ENCODE assay signal across 7 mouse cellular contexts in the genomic region with DNA sequence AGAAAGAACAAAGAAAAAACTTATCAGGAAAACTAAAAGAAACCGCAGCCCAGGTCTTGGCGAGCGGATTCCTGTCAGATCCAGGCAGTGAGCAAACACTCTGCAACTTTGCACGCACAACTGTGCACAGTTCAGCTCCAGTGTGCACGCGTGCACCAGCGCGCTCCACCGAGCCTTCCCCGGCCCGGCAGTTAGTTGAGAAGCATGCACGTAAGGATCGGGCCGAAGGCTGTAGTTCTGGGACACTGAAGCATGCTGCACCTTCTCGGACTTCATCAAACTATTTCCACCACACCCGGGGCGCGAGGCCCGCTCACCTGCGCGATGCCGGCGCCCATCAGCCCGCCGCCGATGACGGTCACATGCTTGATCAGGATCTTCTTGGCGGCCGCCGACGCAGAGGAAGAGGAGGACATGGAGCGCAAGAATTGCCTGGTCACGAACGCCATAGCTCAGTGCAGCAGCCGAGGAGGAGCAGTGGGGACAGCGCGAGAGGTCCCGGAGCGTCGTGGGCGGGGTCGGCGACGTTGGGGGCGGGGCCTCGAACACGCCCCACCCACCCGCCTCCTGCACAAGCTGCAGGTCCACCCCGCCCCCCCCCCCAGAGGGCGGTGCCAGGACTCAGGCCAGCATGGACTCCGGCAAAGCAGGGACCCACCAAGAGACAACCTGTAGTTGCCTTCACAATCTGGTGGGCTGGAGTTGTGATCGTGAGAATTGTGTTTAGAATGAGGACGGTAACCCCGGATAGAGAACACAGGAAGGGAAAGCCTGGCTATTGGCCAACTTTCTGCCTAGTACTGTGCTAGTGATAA. TPM values are rescaled to one million over a fixed set of nuclear protein-coding genes. Genes with fewer than 3 reads are reported as not detected.
DNase-seq lines count a peak whose midpoint lies in the region; ATAC-seq lines count a peak whose summit lies in the region.

A gene (minus strand): TSS at position 543 of the 815 bp plus-strand sequence.

- peak; percentile 82 to 84 for DNase-seq in adrenal gland, adult 18-20 months (ENCODE audit: low spot score in 2 of 2)
- DNase-seq in embryo, embryonic 11 days = peak; percentile 91
- DNase-seq in gastrocnemius, postnatal 36 days = peak; percentile 80 to 83
- peak; percentile 73 to 77 for DNase-seq in left cerebral cortex, postnatal 25 days (ENCODE audit: low spot score in 2 of 2)
- DNase-seq in midbrain, embryonic 10.5 days (ENCODE audit: low spot score) = peak; percentile 89
- DNase-seq in right cerebral cortex, postnatal 4 days = peak; percentile 72

- peak within 1 kb of the TSS; percentile 64 for H3K4me3 ChIP-seq in intestine, embryonic 15.5 days (replicated peaks)
- H3K4me3 ChIP-seq in midbrain, embryonic 10.5 days = peak within 1 kb of the TSS; percentile 76

- peak within 1 kb of the TSS; percentile 84 for H3K27ac ChIP-seq in intestine, embryonic 15.5 days
- peak within 1 kb of the TSS; percentile 85 for H3K27ac ChIP-seq in midbrain, embryonic 10.5 days (replicated peaks)

- H3K27me3 ChIP-seq in intestine, embryonic 15.5 days (replicated peaks) = no peaks in the 10 kb centered on the region
- H3K27me3 ChIP-seq in midbrain, embryonic 10.5 days (ENCODE audit: low read depth, poor library complexity, severe bottlenecking) = peaks cover 44% of the 10 kb centered on the region

- H3K9me3 ChIP-seq in intestine, embryonic 15.5 days = no peaks in the 10 kb centered on the region
- H3K9me3 ChIP-seq in midbrain, embryonic 10.5 days (replicated peaks) = no peaks in the 10 kb centered on the region

- H3K9ac ChIP-seq in intestine, embryonic 15.5 days = peak within 1 kb of the TSS; percentile 62

- peak; percentile 91 for ATAC-seq in intestine, embryonic 15.5 days

- intact Hi-C loops in gastrocnemius, postnatal 36 days (cut with DNase I) = no loop called here
- intact Hi-C loops in left cerebral cortex, postnatal 25 days (cut with DNase I) = no loop called here

- WGBS in intestine, embryonic 15.5 days = under 1% methylated on average over 54 of the region's 54 CpGs
- under 1% methylated on average over 54 of the region's 54 CpGs for WGBS in midbrain, embryonic 10.5 days

- peak within 1 kb of the TSS; percentile 70 for H3K4me2 ChIP-seq in intestine, embryonic 15.5 days (replicated peaks)

- H3K36me3 ChIP-seq in intestine, embryonic 15.5 days = 0 out of 2 replicates have a peak, but pooled peaks cover 2% of the 10 kb centered on the region
- no peaks in the 10 kb centered on the region for H3K36me3 ChIP-seq in midbrain, embryonic 10.5 days

- H3K4me1 ChIP-seq in intestine, embryonic 15.5 days (replicated peaks) = peaks cover 11% of the 10 kb centered on the region
- H3K4me1 ChIP-seq in midbrain, embryonic 10.5 days = peaks cover 38% of the 10 kb centered on the region

RNA-seq across cellular contexts. Expression of the gene that starts here (rescaled TPM):
- 100 to 1,000 TPM; 469 to 611 TPM for total RNA-seq in adrenal gland, adult 18-20 months (2021)
- 100 to 1,000 TPM; 176 to 189 TPM for total RNA-seq in gastrocnemius, postnatal 36 days (2021)
- polyA plus RNA-seq in intestine, embryonic 15.5 days (2015; fragmentation: Nextera tagmentation; extraction: Ambion mirVana) = 265 and 272 TPM in 2 replicates
- total RNA-seq in left cerebral cortex, postnatal 25 days (2021) = 10 to 100 TPM; 19.2 to 21.0 TPM
- polyA plus RNA-seq in midbrain, embryonic 10.5 days (2016; fragmentation: Nextera tagmentation; extraction: Ambion mirVana) = 78.5 and 79.3 TPM in 2 replicates

Comparison
In these comparisons a context has a peak if more than half of its experiments do, and no peak if none do; other contexts are left out.
1. Peak in every context shown above with its lines: DNase-seq, ATAC-seq, H3K4me3 ChIP-seq and H3K27ac ChIP-seq.
2. RNA of the gene that starts here (total RNA-seq): 469 to 611 TPM in adrenal gland, adult 18-20 months and 176 to 189 TPM in gastrocnemius, postnatal 36 days; 19.2 to 21.0 TPM in left cerebral cortex, postnatal 25 days; every median in the first group is over 4 times any median in the second.